Mouse (Mus musculus) B cell, adult 2 months (primary cell): ENCODE measurements at regions not wholly inside any gene's neighbourhood (a gene's known extent, or its start where the extent isn't known, plus 50 kb on each side); places are given as distances from the start of the nearest gene placed in this dataset.

ENCODE experiments used
- DNase-seq, 2 experiments: peaks; one replicate each; pipeline ENCODE4 v3.0.0; 2022

- DNase-seq = no peak
Measured at GRCm38 (mm10) chr9:31794911-31795310, 118.4 kb downstream of the Barx2 start.

- DNase-seq = no peak
Measured at GRCm38 (mm10) chr9:31775956-31776355, 137.3 kb downstream of the Barx2 start.

GRCm38 (mm10) chr9:31765401-31765800 lies 147.9 kb downstream of the Barx2 start:
- DNase-seq = no peak

GRCm38 (mm10) chr9:31757894-31758561 lies 155.2 kb downstream of the Barx2 start:
- no peak for DNase-seq

- no peak for DNase-seq
Measured at GRCm38 (mm10) chr9:31730443-31730842, 182.8 kb downstream of the Barx2 start.

- no peak for DNase-seq
Measured at GRCm38 (mm10) chr9:31719309-31719708, 194.0 kb downstream of the Barx2 start.

GRCm38 (mm10) chr9:31710022-31710421 lies 203.2 kb downstream of the Barx2 start:
- DNase-seq = no peak

GRCm38 (mm10) chr9:31706688-31707087 lies 206.6 kb downstream of the Barx2 start:
- no peak for DNase-seq

GRCm38 (mm10) chr9:31690921-31691475 lies 222.3 kb downstream of the Barx2 start:
- no peak for DNase-seq

GRCm38 (mm10) chr9:31688398-31688705 lies 224.1 kb upstream of the Tmem45b start:
- DNase-seq = no peak

GRCm38 (mm10) chr9:31687686-31688397 lies 223.6 kb upstream of the Tmem45b start:
- DNase-seq = no peak

GRCm38 (mm10) chr9:31686466-31686865 lies 222.2 kb upstream of the Tmem45b start:
- DNase-seq = no peak

GRCm38 (mm10) chr9:31684812-31685188 lies 220.5 kb upstream of the Tmem45b start:
- no peak for DNase-seq

- no peak for DNase-seq
Measured at GRCm38 (mm10) chr9:31684099-31684811, 220.0 kb upstream of the Tmem45b start.

GRCm38 (mm10) chr9:31683302-31684081 lies 219.2 kb upstream of the Tmem45b start:
- DNase-seq = no peak

GRCm38 (mm10) chr9:31682893-31683292 lies 218.6 kb upstream of the Tmem45b start:
- DNase-seq = no peak

GRCm38 (mm10) chr9:31677150-31677549 lies 212.9 kb upstream of the Tmem45b start:
- DNase-seq = no peak

GRCm38 (mm10) chr9:31659026-31659425 lies 194.8 kb upstream of the Tmem45b start:
- no peak for DNase-seq

GRCm38 (mm10) chr9:31657612-31658011 lies 193.3 kb upstream of the Tmem45b start:
- DNase-seq = no peak

GRCm38 (mm10) chr9:31656676-31657075 lies 192.4 kb upstream of the Tmem45b start:
- no peak for DNase-seq

- no peak for DNase-seq
Measured at GRCm38 (mm10) chr9:31654747-31655146, 190.5 kb upstream of the Tmem45b start.

- no peak for DNase-seq
Measured at GRCm38 (mm10) chr9:31654213-31654612, 190.0 kb upstream of the Tmem45b start.

GRCm38 (mm10) chr9:31653788-31654187 lies 189.5 kb upstream of the Tmem45b start:
- no peak for DNase-seq
